Mouse (Mus musculus): Measurements from ENCODE around the gene Sema3g.

Gene Sema3g

DNA sequence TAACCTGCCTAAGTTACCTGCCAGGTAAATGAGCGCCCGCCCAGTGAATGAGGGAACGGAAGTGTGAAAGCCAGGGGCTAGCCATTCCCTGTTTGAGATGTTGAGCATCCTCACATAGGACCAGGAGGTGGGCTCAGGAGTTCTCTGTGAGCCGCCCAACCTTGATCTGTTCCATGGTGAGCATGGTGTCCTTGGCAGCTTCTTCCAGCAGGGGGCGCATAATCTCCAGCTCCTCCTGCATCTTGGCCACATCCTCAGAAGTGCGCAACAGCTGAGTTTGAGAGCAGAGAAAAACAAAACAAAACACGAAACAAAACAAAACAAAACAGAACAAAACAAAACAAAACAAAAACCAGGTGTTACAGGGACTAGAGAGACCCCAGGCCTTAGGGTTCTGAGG lies 54.5 kb downstream of the Sema3g start:
- DNase-seq (ENCODE audit: low read depth): peak; percentile 74

Measured in c-Kit-positive CD71-negative TER-119-negative erythroid progenitor cells, embryonic 14.5 days (primary cell).